Mouse (Mus musculus) splenic B cell, adult 2 months (primary cell): ENCODE results near the gene Casp3.
"Not testable (repeated sequence)": the region's sequence is repeated elsewhere in the genome, so short reads cannot be mapped to it uniquely, and the experiment has no call there.

Source experiments
- DNase-seq: peaks from one replicate; pipeline ENCODE4 v3.0.0-alpha.2; 2011; ENCODE audit warnings: low read depth, low spot score
- H3K27me3 ChIP-seq: 2 replicates; pipeline ENCODE4 v1.6.1; 2012; ENCODE audit warnings: mild to moderate bottlenecking, low read length, moderate library complexity, mixed read lengths; ENCODE audit not compliant: control insufficient read depth, poor library complexity, insufficient read depth, severe bottlenecking
- H3K36me3 ChIP-seq: 2 replicates; pipeline ENCODE4 v1.6.1; 2012; ENCODE audit warnings: mild to moderate bottlenecking, low read length, moderate library complexity, mixed read lengths; ENCODE audit not compliant: control insufficient read depth, poor library complexity, insufficient read depth, severe bottlenecking

Casp3 gene

DNA sequence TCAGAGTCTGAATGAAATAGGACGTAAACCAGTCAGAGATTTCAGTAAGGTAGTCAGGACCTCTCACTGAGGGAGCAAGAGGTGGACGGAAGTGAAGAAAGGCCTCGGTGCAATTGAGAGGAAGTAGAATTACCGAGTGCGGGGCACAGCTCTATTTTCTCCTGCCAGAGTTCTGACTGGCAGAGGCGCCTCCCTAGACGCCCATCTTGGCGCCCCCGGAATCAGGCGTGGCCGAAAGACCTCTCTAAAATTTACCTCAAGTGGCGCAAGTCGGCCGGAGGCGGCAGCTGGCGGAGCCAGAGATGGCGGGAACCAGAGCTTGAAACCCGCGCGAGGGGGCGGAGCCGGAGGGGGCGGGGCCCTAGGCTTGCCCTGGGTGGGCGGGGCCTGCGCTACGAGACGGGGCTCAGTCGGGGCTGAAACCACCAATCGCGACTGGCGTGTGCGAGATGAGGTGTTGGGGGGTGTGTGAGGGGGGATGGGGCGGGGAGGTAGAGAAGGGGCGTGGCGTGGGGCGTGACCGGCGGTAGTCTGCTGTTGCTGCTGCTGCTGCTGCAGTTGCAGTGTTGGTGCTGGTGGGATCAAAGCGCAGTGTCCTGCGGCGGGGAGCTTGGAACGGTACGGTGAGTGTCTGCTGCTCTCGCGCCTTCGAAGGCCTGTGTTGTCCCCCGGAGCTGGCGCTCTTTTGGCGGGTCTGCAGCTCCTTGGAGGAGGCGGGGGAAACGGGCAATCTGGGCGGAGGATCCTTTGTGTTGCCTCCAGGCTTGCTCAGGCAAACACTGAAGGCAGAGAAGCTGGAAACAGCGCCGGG, at the start of gene Casp3, which contains the start of gene Primpol:
Gene Casp3, plus strand, starts transcription at position 413 of the 811 bp plus-strand sequence.
Gene Primpol, minus strand, starts transcription at position 334 of the 811 bp plus-strand sequence.
- no peaks in the 10 kb centered on the region for H3K36me3 ChIP-seq
- DNase-seq, result peak; percentile 98
- H3K27me3 ChIP-seq, result no peaks in the 10 kb centered on the region; the same call in 1 of the 2 replicates

DNA sequence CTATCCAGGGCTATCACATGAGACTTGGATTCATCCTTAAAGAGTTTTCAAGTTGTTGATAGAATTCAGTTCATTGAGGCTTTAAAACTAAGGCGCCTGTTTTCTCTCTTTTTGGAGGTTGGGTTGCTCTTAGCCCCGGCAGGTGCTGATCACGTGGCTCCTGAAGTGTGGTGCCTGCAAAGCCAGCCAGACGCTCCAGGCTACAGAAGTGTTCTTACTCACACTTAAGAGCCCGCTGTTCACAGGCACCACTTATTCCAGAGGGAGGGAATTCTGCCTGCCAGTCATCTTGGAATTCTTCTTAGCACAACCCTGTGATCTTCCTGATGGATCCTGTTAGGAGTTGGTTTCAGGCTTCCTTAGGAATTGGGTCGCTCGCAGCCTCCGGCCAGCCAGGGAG, 49.1 kb upstream of the Casp3 start:
- DNase-seq, result no peak
- no peaks in the 10 kb centered on the region for H3K27me3 ChIP-seq
- no peaks in the 10 kb centered on the region for H3K36me3 ChIP-seq

DNA sequence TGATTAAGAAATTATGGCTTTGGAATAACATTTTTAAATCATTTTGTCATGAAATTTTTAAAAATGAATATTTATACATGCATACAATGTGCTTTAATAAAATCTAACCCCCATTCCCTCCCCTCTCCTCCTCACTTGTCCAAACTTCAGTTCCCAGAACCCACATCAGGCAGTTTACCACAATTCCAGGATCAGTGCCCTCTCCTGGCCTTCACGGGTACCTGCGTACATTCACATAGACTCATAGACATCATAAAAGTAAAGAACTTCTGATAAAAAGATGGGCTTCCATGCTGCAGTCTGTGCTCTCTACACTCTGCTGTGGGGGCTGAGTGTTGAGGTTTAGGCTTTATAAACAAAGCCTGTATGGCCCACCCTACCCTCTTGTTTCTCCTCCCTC, 48.1 kb upstream of the Casp3 start:
- no peaks in the 10 kb centered on the region for H3K36me3 ChIP-seq
- no peaks in the 10 kb centered on the region for H3K27me3 ChIP-seq
- DNase-seq, result no peak

DNA sequence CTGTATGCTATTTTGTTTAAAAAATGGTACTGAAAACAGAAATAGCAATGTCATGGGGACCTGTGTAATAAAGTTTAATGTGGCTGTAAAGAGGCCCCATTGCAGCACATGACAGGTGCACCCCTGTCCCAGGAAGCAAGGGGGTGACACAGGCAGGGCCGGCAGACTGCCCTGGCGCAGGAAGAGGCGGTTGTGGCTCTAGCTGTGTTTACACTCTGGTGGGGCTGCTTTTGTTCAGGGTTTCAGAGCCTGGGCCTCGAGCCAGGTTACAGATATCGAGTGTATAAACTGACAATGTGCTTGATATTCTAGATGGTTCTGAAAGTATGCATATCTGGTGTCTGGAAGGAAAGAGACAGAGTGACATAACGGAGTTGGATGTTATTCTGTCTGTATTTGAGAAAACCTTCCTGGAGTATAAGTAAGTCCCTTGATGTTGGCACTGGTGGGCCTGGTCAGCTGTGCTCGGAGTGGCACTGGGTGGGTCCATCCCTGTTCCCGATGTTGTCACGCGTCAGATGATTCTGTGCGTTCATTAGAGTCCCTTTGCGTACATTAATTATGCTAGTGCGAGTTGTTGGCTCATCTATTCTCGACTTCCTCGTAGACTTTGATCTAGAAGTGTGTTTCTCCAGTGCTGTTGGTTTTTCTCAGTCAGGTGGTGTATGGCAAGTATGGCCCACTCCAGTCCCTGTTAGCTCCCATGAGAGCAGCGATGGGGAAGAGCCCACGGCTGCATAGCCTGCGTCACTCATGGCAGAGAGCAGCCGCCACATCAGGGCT, 47.2 kb upstream of the Casp3 start:
- DNase-seq, result no peak
- Histone ChIP-seq H3K36me3 (no peaks in the 10 kb centered on the region), H3K27me3 (no peaks in the 10 kb centered on the region)

DNA sequence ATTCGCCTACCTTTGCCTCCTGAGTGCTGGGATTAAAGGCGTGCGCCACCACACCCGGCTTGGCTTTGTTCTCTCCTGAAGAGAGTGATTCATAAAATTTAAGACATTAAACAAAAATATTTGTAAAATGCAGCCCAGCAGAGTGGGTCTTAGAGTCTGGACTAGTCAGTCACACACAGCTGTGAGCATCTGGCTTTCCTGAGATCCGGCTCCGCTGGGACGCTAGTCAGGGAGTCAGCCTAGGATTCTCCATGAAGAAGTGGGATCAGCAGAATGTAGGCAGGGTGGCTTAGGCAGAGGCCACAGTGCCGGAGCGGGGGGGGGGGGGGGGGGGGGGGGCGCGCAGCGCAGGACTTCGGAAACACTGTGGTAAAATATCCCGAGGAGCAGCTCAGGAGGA, 46.4 kb upstream of the Casp3 start:
- peaks cover under 1% of the 10 kb centered on the region; the same call in 1 of the 2 replicates for H3K36me3 ChIP-seq
- no peaks in the 10 kb centered on the region for H3K27me3 ChIP-seq
- DNase-seq, result no peak

DNA sequence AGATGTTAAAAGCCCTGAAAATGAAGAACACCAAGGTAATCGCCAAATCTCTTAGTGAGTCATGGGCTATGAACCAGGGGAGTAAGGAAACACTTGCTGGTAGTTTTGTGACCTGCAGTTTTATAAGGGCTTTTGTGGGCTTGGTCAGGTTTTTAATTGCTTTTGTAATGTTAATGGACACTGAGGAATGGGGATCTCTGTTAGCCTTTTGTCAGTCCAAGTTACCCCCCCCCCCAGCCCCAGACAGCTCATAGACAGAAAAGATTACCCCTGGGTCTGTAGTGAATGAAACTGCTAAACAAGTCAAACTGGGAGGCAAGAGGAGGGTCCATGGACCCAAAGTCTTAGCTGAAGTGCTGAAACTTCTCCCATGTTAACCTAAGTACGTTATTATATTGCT, 43.6 kb upstream of the Casp3 start:
- Histone ChIP-seq H3K27me3 (no peaks in the 10 kb centered on the region), H3K36me3 (peaks cover 6% of the 10 kb centered on the region)
- no peak for DNase-seq

DNA sequence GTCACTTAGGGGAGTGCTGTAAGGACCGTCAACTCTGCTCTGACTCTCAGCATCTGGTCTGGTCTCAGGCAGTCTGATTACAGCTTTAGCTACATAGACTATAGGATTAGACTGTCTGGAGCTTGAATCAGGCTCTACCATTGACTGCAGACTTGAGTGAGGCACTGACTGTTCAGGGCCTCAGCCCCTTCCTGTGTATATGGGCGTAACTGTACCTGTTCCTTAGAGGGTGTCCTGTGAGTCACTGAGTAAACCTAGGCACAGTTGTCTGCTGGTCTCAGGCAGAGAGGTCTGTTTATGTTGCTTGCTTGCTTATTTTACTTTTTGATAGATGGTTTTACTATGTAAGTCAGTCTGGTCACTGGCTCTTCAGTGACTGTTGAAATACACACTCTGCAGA, 43.1 kb upstream of the Casp3 start:
- Histone ChIP-seq H3K27me3 (no peaks in the 10 kb centered on the region), H3K36me3 (peaks cover 6% of the 10 kb centered on the region)
- DNase-seq, result no peak

DNA sequence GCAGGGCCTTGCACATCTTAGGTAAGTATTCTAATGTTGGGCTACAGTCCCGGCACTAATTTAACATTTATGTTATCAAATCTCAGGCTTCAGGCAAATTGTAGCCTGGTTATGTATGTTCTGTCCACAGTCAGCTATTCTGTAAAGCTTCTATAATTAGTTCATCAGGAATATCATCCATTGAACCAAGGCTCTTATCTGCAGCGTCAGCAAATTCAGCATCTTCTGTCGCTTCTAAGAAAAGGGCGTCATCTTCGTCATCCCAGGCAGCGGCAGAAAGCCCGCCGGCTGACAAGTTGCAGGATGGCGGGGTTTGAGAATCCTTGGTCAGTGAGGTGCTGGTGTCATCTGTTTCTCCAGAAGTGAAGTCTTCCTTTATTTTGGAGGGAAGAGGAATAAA, 38.3 kb upstream of the Casp3 start:
- DNase-seq, result no peak

DNA sequence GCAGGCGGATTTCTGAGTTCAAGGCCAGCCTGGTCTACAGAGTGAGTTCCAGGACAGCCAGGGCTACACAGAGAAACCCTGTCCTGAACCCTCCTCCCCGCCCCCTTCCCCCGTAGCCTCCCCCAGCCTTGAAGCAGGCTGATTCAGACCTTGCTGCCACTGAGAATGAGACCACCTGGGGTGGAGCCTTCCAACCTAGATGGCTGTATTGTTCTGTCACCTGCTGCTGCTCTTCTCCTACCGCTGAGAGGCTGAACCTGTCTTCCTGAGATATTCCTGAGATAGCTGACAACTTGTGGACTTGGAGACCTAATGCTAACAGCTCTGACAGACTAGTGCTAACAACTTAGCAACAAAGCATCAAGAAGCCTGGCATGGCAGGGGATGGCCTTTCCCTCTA, 32.8 kb upstream of the Casp3 start:
- not testable (repeated sequence) for DNase-seq, H3K36me3 ChIP-seq

More for the DNA sequence above, 38.3 kb upstream of the Casp3 start:
- no peaks in the 10 kb centered on the region; the same call in 1 of the 2 replicates for H3K27me3 ChIP-seq
- H3K36me3 ChIP-seq, result peaks cover 15% of the 10 kb centered on the region

DNA sequence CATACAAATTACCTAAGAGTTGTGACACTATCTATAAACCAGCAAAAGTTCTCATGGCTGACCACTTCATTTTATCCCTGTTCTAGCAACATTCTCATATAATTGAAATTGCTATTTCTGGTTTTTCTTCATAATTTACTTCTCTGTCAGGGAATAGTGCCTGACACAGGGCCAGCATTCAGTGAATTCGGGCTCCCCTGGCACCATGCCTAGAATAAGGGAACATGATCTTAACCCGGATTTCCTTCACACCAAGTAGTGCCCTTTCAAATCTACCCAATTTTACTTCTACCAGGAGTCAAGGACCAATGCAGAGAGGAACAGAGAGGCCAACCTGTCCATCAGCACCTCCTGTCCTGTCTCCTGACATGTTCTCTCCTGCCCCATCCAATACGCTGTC, 31.5 kb upstream of the Casp3 start:
- Histone ChIP-seq H3K36me3 (peaks cover 5% of the 10 kb centered on the region; the same call in 1 of the 2 replicates), H3K27me3 (no peaks in the 10 kb centered on the region; the same call in 1 of the 2 replicates)
- no peak for DNase-seq

More for the DNA sequence above, 32.8 kb upstream of the Casp3 start:
- not testable (repeated sequence) for H3K27me3 ChIP-seq

DNA sequence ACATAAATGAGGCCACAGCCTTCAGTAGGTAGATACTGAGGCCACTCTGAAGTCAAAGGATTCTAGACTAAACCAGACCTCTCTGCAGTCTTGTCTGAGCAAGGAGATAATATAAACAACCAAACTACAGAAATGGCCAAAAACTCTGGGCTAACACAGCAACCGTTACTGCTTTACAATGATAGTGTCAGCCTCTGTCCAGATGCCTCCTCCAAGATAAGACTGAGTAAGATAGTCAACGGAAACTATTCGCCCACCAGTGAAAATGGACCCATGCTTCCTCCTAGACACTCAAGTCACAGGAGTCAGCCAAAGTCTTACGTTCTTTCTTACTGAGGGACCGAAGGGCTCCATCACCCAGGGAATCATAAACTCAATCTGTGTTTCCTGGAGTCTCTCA, 29.2 kb upstream of the Casp3 start:
- Histone ChIP-seq H3K27me3 (no peaks in the 10 kb centered on the region), H3K36me3 (peaks cover 4% of the 10 kb centered on the region; the same call in 1 of the 2 replicates)
- no peak for DNase-seq

DNA sequence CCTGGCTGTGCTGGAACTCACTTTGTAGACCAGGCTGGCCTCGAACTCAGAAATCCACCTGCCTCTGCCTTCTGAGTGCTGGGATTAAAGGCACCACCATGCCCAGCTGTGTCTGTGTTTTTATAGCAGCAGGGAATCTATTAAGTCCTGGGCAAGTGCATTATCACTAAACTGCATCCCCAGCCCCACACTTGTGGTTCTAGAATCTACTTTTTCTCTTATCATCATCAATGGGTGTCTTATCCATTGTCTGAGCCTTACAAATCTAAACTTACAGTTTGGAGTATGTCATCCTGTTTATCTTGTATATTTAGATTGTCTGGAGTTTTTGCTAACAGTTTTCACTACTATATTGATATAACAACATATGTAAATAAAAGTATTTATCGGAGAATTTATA, 28.4 kb upstream of the Casp3 start:
- Histone ChIP-seq H3K27me3 (no peaks in the 10 kb centered on the region), H3K36me3 (peaks cover 7% of the 10 kb centered on the region; the same call in 1 of the 2 replicates)
- no peak for DNase-seq

DNA sequence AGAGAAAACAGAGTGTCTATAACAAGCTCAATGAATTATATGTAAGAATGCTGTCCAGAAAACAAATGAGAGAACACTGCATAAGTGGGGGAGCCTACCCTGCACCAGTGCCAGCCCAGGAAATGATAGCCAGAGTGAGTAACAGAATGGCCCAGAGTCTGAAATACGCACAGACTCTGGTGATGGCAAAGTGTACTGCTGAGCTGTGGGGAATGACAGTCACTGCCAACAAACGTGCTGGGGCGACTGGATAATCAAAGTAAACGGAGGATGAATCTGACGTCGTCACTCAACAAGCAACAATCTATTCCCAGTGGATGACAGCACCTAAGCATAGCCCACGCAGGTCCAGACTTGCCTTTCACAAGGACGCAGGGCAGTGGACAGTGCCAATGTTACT, 24.0 kb upstream of the Casp3 start:
- no peak for DNase-seq

DNA sequence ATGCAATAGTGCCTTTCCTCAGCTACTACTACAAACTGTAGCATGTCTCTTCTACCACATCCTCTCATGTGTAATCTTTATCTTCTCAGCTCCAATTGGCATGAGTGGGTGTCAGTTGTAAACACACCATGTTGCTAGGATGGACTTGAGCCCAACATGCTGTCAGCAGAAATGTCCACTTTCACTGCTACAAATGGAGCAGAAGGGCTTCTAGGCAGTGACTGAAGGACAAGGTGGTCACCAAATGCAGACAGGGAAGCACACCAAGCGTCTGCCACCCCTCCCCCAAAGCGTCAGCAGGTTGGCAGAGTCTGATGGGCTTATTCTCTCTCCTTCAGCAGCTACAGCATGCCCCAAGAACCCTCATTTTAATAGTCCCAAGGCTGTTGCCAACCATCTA, 23.3 kb upstream of the Casp3 start:
- no peak for DNase-seq
- no peaks in the 10 kb centered on the region for H3K27me3 ChIP-seq
- peaks cover 6% of the 10 kb centered on the region; the same call in 1 of the 2 replicates for H3K36me3 ChIP-seq

More for the DNA sequence above, 24.0 kb upstream of the Casp3 start:
- Histone ChIP-seq H3K27me3 (no peaks in the 10 kb centered on the region), H3K36me3 (peaks cover 7% of the 10 kb centered on the region; the same call in 1 of the 2 replicates)

DNA sequence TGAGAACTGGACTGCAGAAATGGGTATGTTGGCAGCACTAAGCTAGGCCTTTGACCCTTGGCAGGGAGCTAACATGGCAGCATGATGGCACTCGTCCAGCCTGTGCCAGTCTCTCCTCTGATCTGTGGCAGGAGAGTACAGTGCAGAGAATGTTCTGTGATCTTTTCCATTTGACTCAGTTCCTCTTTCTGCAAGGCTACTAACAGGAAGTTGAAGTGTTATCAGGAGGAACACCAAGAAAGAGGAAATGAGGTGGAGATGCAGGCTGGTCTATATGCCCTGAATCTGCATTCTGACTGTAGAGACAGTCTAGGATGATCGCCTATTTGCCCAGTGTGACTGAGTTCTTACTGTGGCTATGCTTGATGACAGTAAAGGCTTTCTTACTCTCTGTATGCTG, 21.5 kb upstream of the Casp3 start:
- no peaks in the 10 kb centered on the region for H3K27me3 ChIP-seq

More for the DNA sequence above, 21.5 kb upstream of the Casp3 start:
- DNase-seq, result peak; percentile 83
- H3K36me3 ChIP-seq, result peaks cover 5% of the 10 kb centered on the region; the same call in 1 of the 2 replicates
